In genomic region chr14:96517727-96518126, GRCm38 (mm10) we compare ENCODE assay signal across 11 mouse cellular contexts. TPM values are rescaled to one million over a fixed set of nuclear protein-coding genes. Genes with fewer than 3 reads are reported as not detected.
DNase-seq lines count a peak whose midpoint lies in the region; ATAC-seq and TF ChIP-seq lines count a peak whose summit lies in the region.
"Had no signal": no experiment of that assay in that cellular context is flagged by ENCODE, and none has a peak within 500 bp of the region (broad histone marks: within the 10 kb centered on the region; RNA-seq: fewer than 3 reads in every experiment).

No protein-coding gene starts in this region.

- ATAC-seq in heart, embryonic 14.5 days (ENCODE audit: insufficient number of reproducible peaks, insufficient read depth, low FRiP score, low read depth): no peak
- peak; percentile 52; the same call in 1 of the 2 replicates for ATAC-seq in forebrain, embryonic 13.5 days

- H3K27me3 ChIP-seq in heart, embryonic 14.5 days (ENCODE audit: control insufficient read depth, insufficient read depth, low read length): peaks cover 13% of the 10 kb centered on the region
- 0 out of 2 replicates have a peak, but pooled peaks cover 3% of the 10 kb centered on the region for H3K27me3 ChIP-seq in forebrain, embryonic 13.5 days
- H3K27me3 ChIP-seq in midbrain, embryonic 10.5 days (ENCODE audit: low read depth, poor library complexity, severe bottlenecking): peaks cover 27% of the 10 kb centered on the region

- H3K4me3 ChIP-seq in heart, embryonic 14.5 days (ENCODE audit: control insufficient read depth in 1 of 2, insufficient read depth in 1 of 2, low read depth in 1 of 2, low read length in 2 of 2): peak overlapping the region; percentile 42 to 47
- peak overlapping the region; percentile 55; a peak in 2 of 4 replicates for H3K4me3 ChIP-seq in ES-E14 (ENCODE audit: insufficient read depth in 1 of 2, low read depth in 1 of 2, low read length in 2 of 2, poor library complexity in 1 of 2, severe bottlenecking in 1 of 2)
- peak overlapping the region; percentile 62 for H3K4me3 ChIP-seq in forebrain, embryonic 13.5 days
- peak overlapping the region; percentile 64 for H3K4me3 ChIP-seq in midbrain, embryonic 10.5 days

- no peak overlapping the region for H3K27ac ChIP-seq in heart, embryonic 14.5 days (replicated peaks in 1 of 2; ENCODE audit: control insufficient read depth in 1 of 2, insufficient read depth in 1 of 2, low read depth in 2 of 2, low read length in 2 of 2)
- H3K27ac ChIP-seq in ES-E14 (ENCODE audit: insufficient read depth, low read depth, low read length, poor library complexity, severe bottlenecking): no peak overlapping the region
- H3K27ac ChIP-seq in forebrain, embryonic 13.5 days: no peak overlapping the region
- peak overlapping the region; percentile 82 for H3K27ac ChIP-seq in midbrain, embryonic 10.5 days (replicated peaks)

- in situ Hi-C loops in ES-E14 (cut with MboI; ENCODE audit: low sequenced_read_pairs in 2 of 2, unreplicated experiment in 2 of 2): no loop called here

- no peak overlapping the region for H3K9ac ChIP-seq in heart, embryonic 14.5 days (ENCODE audit: low read length)
- H3K9ac ChIP-seq in ES-E14 (ENCODE audit: insufficient read depth, low read depth, low read length, poor library complexity, severe bottlenecking): 0 out of 2 replicates have a peak overlapping the region, but pooled peaks have one; percentile 19
- peak overlapping the region; percentile 75 for H3K9ac ChIP-seq in forebrain, embryonic 13.5 days

- H3K4me2 ChIP-seq in heart, embryonic 14.5 days (ENCODE audit: low read length): peak overlapping the region; percentile 96
- peak overlapping the region; percentile 98 for H3K4me2 ChIP-seq in forebrain, embryonic 13.5 days

- H3K9me3 ChIP-seq in heart, embryonic 14.5 days (ENCODE audit: control insufficient read depth, low read length): no peaks in the 10 kb centered on the region
- no peaks in the 10 kb centered on the region for H3K9me3 ChIP-seq in ES-E14 (ENCODE audit: control insufficient read depth, insufficient read depth, low read depth, low read length)
- no peaks in the 10 kb centered on the region for H3K9me3 ChIP-seq in forebrain, embryonic 13.5 days (replicated peaks)
- H3K9me3 ChIP-seq in midbrain, embryonic 10.5 days (replicated peaks): no peaks in the 10 kb centered on the region

- DNase-seq in heart, postnatal 4 days: no peak
- no peak for DNase-seq in ES-E14 (ENCODE audit: low read depth, low spot score)
- DNase-seq in midbrain, embryonic 10.5 days (ENCODE audit: low spot score): no peak
- no peak for DNase-seq in urinary bladder, adult 18-20 months (ENCODE audit: low spot score in 2 of 2)
- no peak for DNase-seq in spleen, postnatal 14 days (ENCODE audit: low spot score in 2 of 2)
- DNase-seq in adrenal gland, adult (ENCODE audit: inconsistent age in 2 of 2, low spot score in 1 of 2): no peak
- DNase-seq: cerebellum, adult 11-12 months; kidney, postnatal 10 days had no signal

- 9% methylated on average over 9 of the region's 9 CpGs for WGBS in heart, embryonic 14.5 days
- WGBS in forebrain, embryonic 13.5 days: 4% methylated on average over 9 of the region's 9 CpGs
- WGBS in midbrain, embryonic 10.5 days: 6% methylated on average over 9 of the region's 9 CpGs

- H3K36me3 ChIP-seq in heart, embryonic 14.5 days (ENCODE audit: control insufficient read depth, insufficient read depth, low read length): no peaks in the 10 kb centered on the region
- no peaks in the 10 kb centered on the region for H3K36me3 ChIP-seq in ES-E14 (ENCODE audit: control insufficient read depth, insufficient read depth, low read length, poor library complexity, severe bottlenecking)
- no peaks in the 10 kb centered on the region for H3K36me3 ChIP-seq in forebrain, embryonic 13.5 days (ENCODE audit: poor library complexity, severe bottlenecking)
- no peaks in the 10 kb centered on the region for H3K36me3 ChIP-seq in midbrain, embryonic 10.5 days
- H3K36me3 ChIP-seq: G1E had no signal

- H3K4me1 ChIP-seq in heart, embryonic 14.5 days (ENCODE audit: control insufficient read depth in 2 of 2, insufficient read depth in 2 of 2, low read length in 2 of 2): peaks cover 0 to 5% of the 10 kb centered on the region in 2 experiments; a peak in 2 of 4 replicates
- H3K4me1 ChIP-seq in ES-E14 (ENCODE audit: control insufficient read depth in 2 of 2, insufficient read depth in 2 of 2, low read length in 2 of 2, poor library complexity in 1 of 2): peaks cover 0 to 3% of the 10 kb centered on the region in 2 experiments; a peak in 1 of 4 replicates
- peaks cover 12% of the 10 kb centered on the region for H3K4me1 ChIP-seq in forebrain, embryonic 13.5 days
- peaks cover 19% of the 10 kb centered on the region for H3K4me1 ChIP-seq in midbrain, embryonic 10.5 days

TF ChIP-seq in ES-E14, 5 proteins besides CTCF, POLR2A, EP300 and RAD21:
- TF ChIP-seq ZC3H11A (IDR thresholded peaks at IDR 0.05; ENCODE audit: borderline replicate concordance, low read depth, low read length) (no peak), MAFK (IDR thresholded peaks at IDR 0.05; ENCODE audit: insufficient read depth, low read depth, low read length) (no peak), CHD2 (IDR thresholded peaks at IDR 0.05; ENCODE audit: low read depth, low read length) (no peak), HCFC1 (IDR thresholded peaks at IDR 0.05; ENCODE audit: borderline replicate concordance, insufficient read depth, low read length) (no peak), ZNF384 (IDR thresholded peaks at IDR 0.05; ENCODE audit: low read depth, low read length) (no peak)

RNA-seq across cellular contexts. Expression of gene Klhl1, which starts 1.2 kb away (rescaled TPM):
- not detected in 2 replicates for polyA plus RNA-seq in heart, embryonic 14.5 days (2014; fragmentation: Nextera tagmentation; extraction: Ambion mirVana)
- not detected for total RNA-seq in heart, postnatal 4 days (2021)
- not detected in 2 replicates for total RNA-seq in ES-E14 (2012; rRNA removed)
- polyA plus RNA-seq in forebrain, embryonic 13.5 days (2015; fragmentation: Nextera tagmentation; extraction: Ambion mirVana): 0.98 and 1.5 TPM in 2 replicates
- 0.96 and 1.9 TPM in 2 replicates for polyA plus RNA-seq in midbrain, embryonic 10.5 days (2016; fragmentation: Nextera tagmentation; extraction: Ambion mirVana)
- polyA plus RNA-seq: G1E had no signal
